37 mouse cellular contexts compared by ENCODE assay signal in genomic region chr14:51041769-51042168, GRCm38 (mm10). TPM values are rescaled to one million over a fixed set of nuclear protein-coding genes. Genes with fewer than 3 reads are reported as not detected.
"Had no signal": no experiment of that assay in that cellular context is flagged by ENCODE, and none has a peak within 500 bp of the region (broad histone marks: within the 10 kb centered on the region; RNA-seq: fewer than 3 reads in every experiment).

Gene Rnase9, minus strand, starts transcription at chr14:51041869.

- H3K4me3 ChIP-seq: embryonic facial prominence, embryonic 10.5 days; embryonic facial prominence, embryonic 12.5 days; embryonic facial prominence, embryonic 13.5 days; embryonic facial prominence, embryonic 15.5 days; erythroblast, embryonic 14.5 days; forebrain, embryonic 10.5 days; forebrain, embryonic 12.5 days; forebrain, embryonic 13.5 days; forebrain, embryonic 15.5 days; gastrocnemius, adult 2 months; heart, adult 2 months had no signal

- H3K9me3 ChIP-seq: embryonic facial prominence, embryonic 10.5 days; embryonic facial prominence, embryonic 12.5 days; embryonic facial prominence, embryonic 13.5 days; embryonic facial prominence, embryonic 15.5 days; forebrain, embryonic 10.5 days; forebrain, embryonic 12.5 days; forebrain, embryonic 13.5 days; forebrain, embryonic 15.5 days had no signal

- H3K4me2 ChIP-seq: embryonic facial prominence, embryonic 12.5 days; embryonic facial prominence, embryonic 13.5 days; embryonic facial prominence, embryonic 15.5 days; forebrain, embryonic 12.5 days; forebrain, embryonic 13.5 days; forebrain, embryonic 15.5 days had no signal

- ATAC-seq: forebrain, embryonic 13.5 days; forebrain, embryonic 14.5 days; forebrain, embryonic 15.5 days; forebrain, embryonic 16.5 days; forebrain, postnatal 0 days had no signal

- H3K27me3 ChIP-seq: embryonic facial prominence, embryonic 12.5 days; embryonic facial prominence, embryonic 13.5 days; embryonic facial prominence, embryonic 15.5 days; forebrain, embryonic 12.5 days; forebrain, embryonic 13.5 days; forebrain, embryonic 15.5 days had no signal

- H3K27ac ChIP-seq: embryonic facial prominence, embryonic 10.5 days; embryonic facial prominence, embryonic 12.5 days; embryonic facial prominence, embryonic 13.5 days; embryonic facial prominence, embryonic 15.5 days; forebrain, embryonic 10.5 days; forebrain, embryonic 12.5 days; forebrain, embryonic 13.5 days; forebrain, embryonic 15.5 days; gastrocnemius, adult 2 months; heart, adult 2 months had no signal

- H3K4me1 ChIP-seq: embryonic facial prominence, embryonic 10.5 days; embryonic facial prominence, embryonic 12.5 days; embryonic facial prominence, embryonic 13.5 days; embryonic facial prominence, embryonic 15.5 days; forebrain, embryonic 10.5 days; forebrain, embryonic 12.5 days; forebrain, embryonic 13.5 days; forebrain, embryonic 15.5 days had no signal

- DNase-seq: cerebellum, adult 8-10 months; cerebellum, adult 9-10 months; cerebellum, adult 9-11 months; cerebellum, postnatal 10 days; cerebellum, postnatal 14 days; cerebellum, postnatal 25 days; cerebellum, postnatal 36 days; embryo, embryonic 11 days; forebrain, postnatal 0 days; gastrocnemius, adult 2 months; gastrocnemius, postnatal 10 days; gastrocnemius, postnatal 14 days; gastrocnemius, postnatal 25 days; gastrocnemius, postnatal 36 days; heart, adult 18-20 months; heart, adult 2 months had no signal

- H3K36me3 ChIP-seq: embryonic facial prominence, embryonic 10.5 days; embryonic facial prominence, embryonic 12.5 days; embryonic facial prominence, embryonic 13.5 days; embryonic facial prominence, embryonic 15.5 days; forebrain, embryonic 10.5 days; forebrain, embryonic 12.5 days; forebrain, embryonic 15.5 days had no signal

- H3K9ac ChIP-seq: embryonic facial prominence, embryonic 12.5 days; embryonic facial prominence, embryonic 13.5 days; embryonic facial prominence, embryonic 15.5 days; forebrain, embryonic 12.5 days; forebrain, embryonic 13.5 days; forebrain, embryonic 15.5 days; forebrain, postnatal 0 days had no signal

RNA-seq across cellular contexts. Expression of gene Rnase9, which starts in this region (rescaled TPM):
- total RNA-seq: common myeloid progenitor, adult 5-6 weeks; forebrain, postnatal 0 days; gastrocnemius, adult 18-20 months; gastrocnemius, adult 2 months; gastrocnemius, adult 8-10 months; gastrocnemius, postnatal 10 days; gastrocnemius, postnatal 14 days; gastrocnemius, postnatal 25 days; gastrocnemius, postnatal 36 days; gastrocnemius, postnatal 4 days; granulocyte monocyte progenitor cell, adult 5-6 weeks; heart, adult 18-20 months; heart, adult 2 months; heart, adult 8-10 months had no signal
- polyA plus RNA-seq: embryonic facial prominence, embryonic 10.5 days; embryonic facial prominence, embryonic 11.5 days; embryonic facial prominence, embryonic 12.5 days; embryonic facial prominence, embryonic 13.5 days; embryonic facial prominence, embryonic 14.5 days; embryonic facial prominence, embryonic 15.5 days; erythroblast, embryonic 14.5 days; forebrain, embryonic 10.5 days; forebrain, embryonic 11.5 days; forebrain, embryonic 12.5 days; forebrain, embryonic 13.5 days; forebrain, embryonic 14.5 days; forebrain, embryonic 15.5 days; forebrain, embryonic 16.5 days; forebrain, postnatal 0 days; frontal cortex, adult 2 months; heart, adult 2 months had no signal
